Mouse (Mus musculus): Measurements from ENCODE around the gene Adipor2. TPM values are rescaled to one million over a fixed set of nuclear protein-coding genes. Genes with fewer than 3 reads are reported as not detected.

Gene Adipor2
- total RNA-seq, 2 experiments from 2014 or later: 68.2 to 84.8 TPM

GRCm38 (mm10) chr6:119313096-119313495, 104.4 kb downstream of the Adipor2 start:
- DNase-seq: no peak

DNA sequence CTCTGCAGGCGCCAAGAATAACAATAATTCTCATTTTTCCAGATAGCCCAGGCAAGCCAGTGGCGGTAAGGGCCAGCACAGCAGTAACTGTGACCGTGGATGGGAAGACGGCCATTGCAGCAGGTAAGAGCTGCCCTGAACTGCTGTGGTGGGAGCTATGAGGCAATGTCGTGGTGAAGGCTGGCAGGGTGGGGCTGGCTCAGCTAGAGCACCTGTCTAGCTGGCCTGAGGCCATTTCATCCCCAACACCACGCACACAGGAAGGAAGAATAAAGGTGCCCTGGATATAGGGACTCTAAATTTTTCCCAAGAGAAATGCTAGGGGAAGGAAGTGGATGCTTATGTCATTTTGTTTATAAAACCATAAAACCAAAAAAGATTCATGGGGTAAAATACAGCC, 105.1 kb downstream of the Adipor2 start:
- DNase-seq: no peak

DNA sequence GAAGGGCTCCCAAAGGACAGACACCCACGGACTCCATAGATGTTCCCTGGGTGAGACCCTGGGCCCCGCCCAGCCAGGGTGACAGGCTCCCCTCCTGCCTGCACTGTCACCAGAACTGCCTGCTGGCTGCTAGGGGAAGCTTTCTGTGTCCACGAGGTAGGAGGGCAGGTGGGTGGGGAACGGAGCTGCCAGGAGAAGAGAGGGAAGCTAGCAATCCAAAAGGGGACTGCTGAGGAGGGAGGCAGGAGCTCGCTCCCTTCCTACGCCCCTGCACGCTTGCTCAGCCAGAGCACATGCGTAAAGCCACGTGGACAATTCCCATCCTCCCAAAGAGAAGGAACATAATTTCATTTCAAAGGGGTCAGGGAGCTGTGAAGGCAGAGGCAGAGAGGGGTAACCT, 107.3 kb downstream of the Adipor2 start:
- no peak for DNase-seq

DNA sequence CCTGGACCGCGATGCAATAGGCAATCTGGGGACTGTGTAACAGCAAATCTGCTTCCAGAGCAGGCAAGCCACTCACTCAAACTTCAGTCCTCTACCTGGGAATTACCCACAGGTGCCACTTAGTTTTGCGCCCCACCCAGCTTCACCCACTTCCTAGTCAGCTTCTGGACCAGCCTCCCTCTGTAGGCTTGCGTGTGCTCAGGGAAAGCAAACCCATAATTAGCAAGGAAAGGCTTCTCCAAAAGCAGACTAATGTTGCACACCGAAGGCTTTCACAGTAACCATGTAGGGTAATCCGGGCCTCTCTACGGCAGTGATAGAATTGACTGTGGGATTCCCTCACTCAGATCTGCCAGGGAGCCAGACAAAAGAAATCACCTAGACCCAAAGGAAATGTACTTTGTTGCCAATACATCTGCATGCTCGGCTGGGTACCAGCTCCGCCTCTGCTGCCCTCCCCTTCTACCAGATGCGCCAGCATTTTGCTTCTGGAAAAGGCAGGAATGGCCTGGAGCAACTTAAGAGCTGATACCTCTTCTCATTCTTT, 109.6 kb downstream of the Adipor2 start:
- no peak for DNase-seq

DNA sequence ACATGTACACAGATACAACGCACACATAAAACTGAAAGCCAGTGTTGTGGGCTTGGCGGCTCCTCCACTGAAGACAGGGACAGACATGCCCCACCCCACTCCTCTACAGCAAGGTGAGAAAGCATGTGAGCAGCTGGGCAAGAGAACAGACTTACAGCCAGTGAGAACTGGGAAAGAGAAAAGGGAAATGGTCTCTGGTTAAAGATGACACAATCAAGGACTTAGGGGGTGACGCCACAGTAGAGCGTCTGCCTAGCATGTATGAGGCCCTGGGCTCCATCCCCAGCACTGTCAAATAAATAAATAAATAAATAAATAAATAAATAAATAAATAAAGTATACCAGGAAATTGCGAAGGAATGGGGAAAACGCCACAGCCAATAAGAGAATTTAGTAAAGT, 114.2 kb downstream of the Adipor2 start:
- DNase-seq: no peak

Other genes with a start within 250 kb of the Adipor2 start
- gene Dcp1b, start 242.5 kb downstream of the Adipor2 start, total RNA-seq (2021): 1 to 10 TPM; 3.9 to 4.2 TPM
- gene Cacna1c, start 221.3 kb downstream of the Adipor2 start, total RNA-seq (2021): 1 to 10 TPM; 2.1 to 2.7 TPM
- 1 to 10 TPM; 1.5 to 2.3 TPM for gene Cacna2d4, start 181.2 kb downstream of the Adipor2 start, total RNA-seq (2021)
- 1 to 10 TPM in 1 of 2 experiments, under 1 TPM in 1; 0.15 to 3.1 TPM for gene Lrtm2, start 86.9 kb downstream of the Adipor2 start, total RNA-seq (2021)
- 10 to 100 TPM in 1 of 2 experiments, 1 to 10 TPM in 1; 9.1 to 10.3 TPM for gene Fbxl14, start 62.0 kb upstream of the Adipor2 start, total RNA-seq (2021)
- 1 to 10 TPM in 1 of 2 experiments, under 1 TPM in 1; 0.88 to 1.1 TPM for gene Wnt5b, start 126.6 kb upstream of the Adipor2 start, total RNA-seq (2021)

Measured in gastrocnemius, postnatal 25 days (tissue).